Comparison of ENCODE assay signal across 15 mouse cellular contexts in the genomic region with DNA sequence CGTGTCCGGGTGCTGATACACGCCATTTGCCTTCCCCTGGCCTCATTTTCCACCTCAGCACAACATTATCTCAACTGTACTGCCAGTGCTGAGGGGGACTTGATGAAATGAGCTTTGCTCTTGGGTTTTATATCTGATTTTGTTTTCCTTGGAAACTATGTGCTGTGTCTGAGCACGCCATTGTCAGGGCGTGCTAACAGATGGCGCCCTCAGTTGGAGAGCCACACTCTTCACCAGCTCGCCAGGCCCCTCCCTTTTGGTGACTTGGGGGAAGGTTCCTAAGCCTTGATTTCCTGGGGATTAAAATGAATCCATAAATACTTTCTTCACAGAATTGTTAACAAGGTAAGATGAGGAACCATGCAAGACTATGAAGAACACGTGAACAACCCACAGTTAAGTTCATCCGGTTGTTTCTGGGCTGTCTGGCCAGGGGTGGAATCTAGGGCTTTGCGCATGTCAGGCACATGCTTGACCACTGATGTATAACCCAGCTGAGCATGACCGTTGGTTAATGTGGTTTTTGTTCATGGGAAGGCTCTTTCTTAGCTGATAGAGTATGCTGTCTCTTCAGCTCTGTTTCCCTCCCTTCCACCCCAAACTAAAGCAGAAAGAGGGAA.
A peak's percentile ranks its signal among the peaks of the same experiment; 100 is the strongest.
DNase-seq lines count a peak whose midpoint lies in the region; ATAC-seq lines count a peak whose summit lies in the region.
"Had no signal": no experiment of that assay in that cellular context is flagged by ENCODE, and none has a peak within 500 bp of the region (broad histone marks: within the 10 kb centered on the region; RNA-seq: fewer than 3 reads in every experiment).

No protein-coding gene starts in this region.

- WGBS in embryonic facial prominence, embryonic 13.5 days, result 77% methylated on average over 11 of the region's 11 CpGs
- WGBS in embryonic facial prominence, embryonic 10.5 days, result 91% methylated on average over 11 of the region's 11 CpGs
- 79% methylated on average over 11 of the region's 11 CpGs for WGBS in heart, embryonic 12.5 days

- H3K9ac ChIP-seq in embryonic facial prominence, embryonic 13.5 days, result no peak overlapping the region
- H3K9ac ChIP-seq in heart, embryonic 12.5 days, result no peak overlapping the region
- H3K9ac ChIP-seq: embryonic facial prominence, embryonic 12.5 days; hindbrain, embryonic 14.5 days; liver, embryonic 15.5 days had no signal

- no peak for ATAC-seq in embryonic facial prominence, embryonic 13.5 days (ENCODE audit: insufficient number of reproducible peaks, insufficient read depth, low FRiP score, low TSS enrichment, low read depth)
- ATAC-seq in megakaryocyte-erythroid progenitor cell, adult 5-6 weeks (replicated peaks; ENCODE audit: low FRiP score, low TSS enrichment, poor library complexity, severe bottlenecking), result peak; percentile 70
- no peak for ATAC-seq in heart, embryonic 12.5 days (ENCODE audit: insufficient number of reproducible peaks, low FRiP score)

- H3K4me3 ChIP-seq in embryonic facial prominence, embryonic 13.5 days, result no peak overlapping the region
- H3K4me3 ChIP-seq in embryonic facial prominence, embryonic 10.5 days, result no peak overlapping the region
- H3K4me3 ChIP-seq in heart, embryonic 12.5 days, result no peak overlapping the region
- H3K4me3 ChIP-seq: embryonic facial prominence, embryonic 12.5 days; liver, embryonic 15.5 days had no signal

- peak overlapping the region; percentile 16 for H3K4me2 ChIP-seq in embryonic facial prominence, embryonic 13.5 days
- no peak overlapping the region for H3K4me2 ChIP-seq in heart, embryonic 12.5 days
- H3K4me2 ChIP-seq: embryonic facial prominence, embryonic 12.5 days; heart, embryonic 11.5 days; hindbrain, embryonic 14.5 days; liver, embryonic 15.5 days had no signal

- no peak for DNase-seq in embryonic facial prominence, embryonic 10.5 days (ENCODE audit: low spot score)
- DNase-seq in left cerebral cortex, postnatal 4 days, result peak; percentile 21
- no peak for DNase-seq in left cerebral cortex, postnatal 25 days (ENCODE audit: low spot score in 2 of 2)
- DNase-seq in cerebellum, postnatal 10 days, result peak; percentile 67 to 72
- DNase-seq in retina, embryonic 14.5 days (ENCODE audit: low spot score), result no peak
- DNase-seq: kidney, postnatal 25 days had no signal

- no peaks in the 10 kb centered on the region for H3K9me3 ChIP-seq in embryonic facial prominence, embryonic 13.5 days
- H3K9me3 ChIP-seq in embryonic facial prominence, embryonic 10.5 days, result no peaks in the 10 kb centered on the region
- H3K9me3 ChIP-seq in heart, embryonic 12.5 days (replicated peaks), result no peaks in the 10 kb centered on the region
- H3K9me3 ChIP-seq: embryonic facial prominence, embryonic 12.5 days; G1E; liver, embryonic 15.5 days had no signal

- peaks cover 87% of the 10 kb centered on the region for H3K36me3 ChIP-seq in embryonic facial prominence, embryonic 13.5 days
- H3K36me3 ChIP-seq in embryonic facial prominence, embryonic 10.5 days (replicated peaks), result peaks cover 90% of the 10 kb centered on the region
- H3K36me3 ChIP-seq in heart, embryonic 12.5 days, result peaks cover 80% of the 10 kb centered on the region

- intact Hi-C loops in left cerebral cortex, postnatal 4 days (cut with DNase I), result no loop called here
- intact Hi-C loops in left cerebral cortex, postnatal 25 days (cut with DNase I), result no loop called here

- H3K4me1 ChIP-seq in embryonic facial prominence, embryonic 13.5 days, result peaks cover 85% of the 10 kb centered on the region
- peaks cover 21% of the 10 kb centered on the region for H3K4me1 ChIP-seq in embryonic facial prominence, embryonic 10.5 days
- H3K4me1 ChIP-seq in heart, embryonic 12.5 days (replicated peaks), result peaks cover 26% of the 10 kb centered on the region
- H3K4me1 ChIP-seq: liver, embryonic 15.5 days had no signal

- peak overlapping the region; percentile 48 for H3K27ac ChIP-seq in embryonic facial prominence, embryonic 13.5 days
- no peak overlapping the region for H3K27ac ChIP-seq in embryonic facial prominence, embryonic 10.5 days (replicated peaks)
- H3K27ac ChIP-seq in heart, embryonic 12.5 days (ENCODE audit: poor library complexity, severe bottlenecking), result no peak overlapping the region; the same call in 1 of the 2 replicates
- H3K27ac ChIP-seq: embryonic facial prominence, embryonic 12.5 days; hindbrain, embryonic 14.5 days; liver, embryonic 15.5 days; macrophage had no signal

- no peaks in the 10 kb centered on the region for H3K27me3 ChIP-seq in embryonic facial prominence, embryonic 13.5 days
- no peaks in the 10 kb centered on the region for H3K27me3 ChIP-seq in embryonic facial prominence, embryonic 10.5 days (replicated peaks; ENCODE audit: low read depth, poor library complexity, severe bottlenecking)
- no peaks in the 10 kb centered on the region for H3K27me3 ChIP-seq in heart, embryonic 12.5 days (replicated peaks)
- H3K27me3 ChIP-seq: embryonic facial prominence, embryonic 12.5 days; liver, embryonic 15.5 days had no signal

Comparison
In these comparisons a context has a peak if more than half of its experiments do, and no peak if none do; other contexts are left out.
1. DNase-seq: peak in left cerebral cortex, postnatal 4 days (single experiment) and cerebellum, postnatal 10 days (2 of 2); none in embryonic facial prominence, embryonic 10.5 days (single experiment), left cerebral cortex, postnatal 25 days (0 of 2) and retina, embryonic 14.5 days (single experiment).